Mouse (Mus musculus) midbrain, postnatal 0 days (tissue): ENCODE measurements at regions not wholly inside any gene's neighbourhood (a gene's known extent, or its start where the extent isn't known, plus 50 kb on each side); places are given as distances from the start of the nearest gene placed in this dataset.
"Not testable (repeated sequence)": the region's sequence is repeated elsewhere in the genome, so short reads cannot be mapped to it uniquely, and the experiment has no call there.

Experiments used
- ATAC-seq: fragments of 200-750 bp; cut with Nextera tagmentation; 2 replicates; pipeline ENCODE4 v1.8.0; 2017; ENCODE audit warnings: moderate number of reproducible peaks, mild to moderate bottlenecking, moderate TSS enrichment, moderate library complexity; ENCODE audit not compliant: low FRiP score
- DNase-seq: peaks from one replicate; pipeline ENCODE4 v3.0.0-alpha.2; 2015; ENCODE audit warnings: low spot score
- H3K27ac ChIP-seq: fragments of 300-500 bp; sonication (generic); 2 replicates; pipeline ENCODE4 v1.5.1; 2014; ENCODE audit warnings: low read depth, mild to moderate bottlenecking, low read length, mixed read lengths
- H3K27me3 ChIP-seq: fragments of 300-500 bp; sonication (generic); 2 replicates; pipeline ENCODE4 v1.6.1; 2014; ENCODE audit warnings: low read length, control low read depth, mixed read lengths; ENCODE audit not compliant: insufficient read depth
- H3K36me3 ChIP-seq: fragments of 300-500 bp; sonication (generic); 2 replicates; pipeline ENCODE4 v1.6.1; 2014; ENCODE audit warnings: low read length, control low read depth, mixed read lengths; ENCODE audit not compliant: insufficient read depth
- H3K4me1 ChIP-seq: fragments of 300-500 bp; sonication (generic); 2 replicates; pipeline ENCODE4 v1.6.1; 2014; ENCODE audit warnings: mild to moderate bottlenecking, control low read depth, antibody characterized with exemption, low read length, mixed read lengths; ENCODE audit not compliant: insufficient read depth
- H3K4me2 ChIP-seq: fragments of 300-500 bp; sonication (generic); 2 replicates; pipeline ENCODE4 v1.6.1; 2014; ENCODE audit warnings: low read depth, mild to moderate bottlenecking, low read length, mixed read lengths; ENCODE audit not compliant: poor library complexity, severe bottlenecking
- H3K4me3 ChIP-seq: fragments of 300-500 bp; sonication (generic); 2 replicates; pipeline ENCODE4 v1.5.1; 2014; ENCODE audit warnings: low read depth, mild to moderate bottlenecking, low read length, moderate library complexity
- H3K9ac ChIP-seq: fragments of 300-500 bp; sonication (generic); replicated peaks from 2 replicates; pipeline ENCODE4 v1.6.1; 2014; ENCODE audit warnings: mild to moderate bottlenecking, low read length, moderate library complexity, mixed read lengths; ENCODE audit not compliant: poor library complexity, severe bottlenecking
- H3K9me3 ChIP-seq: fragments of 300-500 bp; sonication (generic); 2 replicates; pipeline ENCODE4 v1.6.1; 2016; ENCODE audit warnings: low read length, control low read depth
- CTCF ChIP-seq: IDR thresholded peaks from 2 replicates; pipeline ENCODE4 v1.5.1; 2016; ENCODE audit warnings: antibody characterized with exemption, mild to moderate bottlenecking
- WGBS: fragments of 180-500 bp; shearing (Covaris S2); extraction: QIAGEN DNeasy Blood & Tissue Kit; methylation state at CpG from one replicate; pipeline ENCODE4 v1.1.7; 2014; 5-methylcytosine and 5-hydroxymethylcytosine counted together

GRCm38 (mm10) chr3:31508471-31508870, 198.3 kb upstream of the Slc7a14 start:
- no peak overlapping the region for H3K27ac ChIP-seq
- no peak overlapping the region for H3K4me3 ChIP-seq
- DNase-seq (no peak), ATAC-seq (no peak)
- WGBS = 86% methylated on average over 4 of the region's 4 CpGs
- no peaks in the 10 kb centered on the region for H3K27me3 ChIP-seq
- H3K9me3 ChIP-seq = no peaks in the 10 kb centered on the region
- no peaks in the 10 kb centered on the region for H3K4me1 ChIP-seq
- no peak overlapping the region for H3K9ac ChIP-seq
- H3K36me3 ChIP-seq = no peaks in the 10 kb centered on the region
- no peak for TF ChIP-seq CTCF
- H3K4me2 ChIP-seq = no peak overlapping the region

GRCm38 (mm10) chr3:31499201-31499968, 189.2 kb upstream of the Slc7a14 start:
- no peak for TF ChIP-seq CTCF
- H3K27me3 ChIP-seq = no peaks in the 10 kb centered on the region
- no peak overlapping the region for H3K9ac ChIP-seq
- no peak overlapping the region for H3K27ac ChIP-seq
- WGBS = 71% methylated on average over 10 of the region's 10 CpGs
- H3K4me2 ChIP-seq = no peak overlapping the region
- DNase-seq = peak; percentile 8
- no peaks in the 10 kb centered on the region for H3K36me3 ChIP-seq
- H3K4me1 ChIP-seq = no peaks in the 10 kb centered on the region
- H3K4me3 ChIP-seq = no peak overlapping the region
- 0 out of 2 replicates have a peak, but pooled peaks cover 2% of the 10 kb centered on the region for H3K9me3 ChIP-seq
- peak; percentile 20 for ATAC-seq

- no peak overlapping the region for H3K4me3 ChIP-seq
- no peaks in the 10 kb centered on the region for H3K36me3 ChIP-seq
- H3K4me2 ChIP-seq = no peak overlapping the region
- ATAC-seq = no peak
- no peak overlapping the region for H3K9ac ChIP-seq
- 92% methylated on average over 1 of the region's 1 CpGs for WGBS
- H3K27me3 ChIP-seq = no peaks in the 10 kb centered on the region
- H3K9me3 ChIP-seq = 0 out of 2 replicates have a peak, but pooled peaks cover 2% of the 10 kb centered on the region
- H3K27ac ChIP-seq = no peak overlapping the region
- no peak for DNase-seq
- no peaks in the 10 kb centered on the region for H3K4me1 ChIP-seq
- TF ChIP-seq CTCF = no peak
Observed at GRCm38 (mm10) chr3:31495287-31495686, 185.1 kb upstream of the Slc7a14 start.

GRCm38 (mm10) chr3:31494706-31495105, 184.5 kb upstream of the Slc7a14 start:
- Histone ChIP-seq H3K4me1 (no peaks in the 10 kb centered on the region), H3K27me3 (no peaks in the 10 kb centered on the region), H3K9ac (no peak overlapping the region), H3K36me3 (no peaks in the 10 kb centered on the region), H3K4me2 (no peak overlapping the region), H3K9me3 (0 out of 2 replicates have a peak, but pooled peaks cover 2% of the 10 kb centered on the region), H3K4me3 (no peak overlapping the region), H3K27ac (no peak overlapping the region)
- WGBS = 89% methylated on average over 1 of the region's 1 CpGs
- no peak for TF ChIP-seq CTCF
- ATAC-seq (no peak), DNase-seq (no peak)

- not testable (repeated sequence) for H3K4me1 ChIP-seq, DNase-seq, H3K27ac ChIP-seq, H3K27me3 ChIP-seq, ATAC-seq, H3K9ac ChIP-seq, H3K4me2 ChIP-seq, H3K9me3 ChIP-seq, H3K36me3 ChIP-seq, H3K4me3 ChIP-seq
- WGBS = 88% methylated on average over 1 of the region's 1 CpGs
Observed at GRCm38 (mm10) chr3:31491736-31492135, 181.6 kb upstream of the Slc7a14 start.

GRCm38 (mm10) chr3:31487596-31487995, 177.4 kb upstream of the Slc7a14 start:
- no peaks in the 10 kb centered on the region for H3K4me1 ChIP-seq
- ATAC-seq (peak; percentile 49; the same call in 1 of the 2 replicates), DNase-seq (peak; percentile 12)
- no peak for TF ChIP-seq CTCF
- WGBS = 62% methylated on average over 6 of the region's 6 CpGs
- no peaks in the 10 kb centered on the region for H3K27me3 ChIP-seq
- no peaks in the 10 kb centered on the region for H3K9me3 ChIP-seq
- H3K36me3 ChIP-seq = no peaks in the 10 kb centered on the region
- H3K27ac ChIP-seq = no peak overlapping the region
- H3K4me3 ChIP-seq = no peak overlapping the region
- H3K4me2 ChIP-seq = no peak overlapping the region
- H3K9ac ChIP-seq = no peak overlapping the region
